Mouse (Mus musculus) kidney, postnatal 0 days (tissue): ENCODE results near the gene Dlgap1. TPM values are rescaled to one million over a fixed set of nuclear protein-coding genes. Genes with fewer than 3 reads are reported as not detected.

Experiments
- ATAC-seq: fragments of 200-750 bp; cut with Nextera tagmentation; replicated peaks from 2 replicates; pipeline ENCODE4 v1.8.0; 2017; ENCODE audit warnings: low read depth, moderate number of reproducible peaks, moderate TSS enrichment, moderate library complexity; ENCODE audit not compliant: low FRiP score
- DNase-seq: peaks from one replicate; pipeline ENCODE4 v3.0.0-alpha.2; 2016; ENCODE audit warnings: low spot score
- H3K27ac ChIP-seq: fragments of 300-500 bp; sonication (generic); 2 replicates; pipeline ENCODE4 v1.5.1; 2014; ENCODE audit warnings: mild to moderate bottlenecking
- H3K27me3 ChIP-seq: fragments of 300-500 bp; sonication (generic); 2 replicates; pipeline ENCODE4 v1.6.1; 2014; ENCODE audit warnings: low read length, mixed read lengths; ENCODE audit not compliant: insufficient read depth
- H3K36me3 ChIP-seq: fragments of 300-500 bp; sonication (generic); 2 replicates; pipeline ENCODE4 v1.6.1; 2014; ENCODE audit warnings: low read length, mixed read lengths; ENCODE audit not compliant: insufficient read depth
- H3K4me1 ChIP-seq: fragments of 300-500 bp; sonication (generic); replicated peaks from 2 replicates; pipeline ENCODE4 v1.6.1; 2014; ENCODE audit warnings: antibody characterized with exemption, low read length, mixed read lengths; ENCODE audit not compliant: insufficient read depth
- H3K4me2 ChIP-seq: fragments of 300-500 bp; sonication (generic); 2 replicates; pipeline ENCODE4 v1.6.1; 2014; ENCODE audit warnings: mild to moderate bottlenecking, low read length, moderate library complexity, mixed read lengths
- H3K4me3 ChIP-seq: fragments of 300-500 bp; sonication (generic); replicated peaks from 2 replicates; pipeline ENCODE4 v1.5.1; 2014; ENCODE audit warnings: low read depth, low read length
- H3K9ac ChIP-seq: fragments of 300-500 bp; sonication (generic); 2 replicates; pipeline ENCODE4 v1.6.1; 2014; ENCODE audit warnings: low read depth, low read length
- H3K9me3 ChIP-seq: fragments of 300-500 bp; sonication (generic); replicated peaks from 2 replicates; pipeline ENCODE4 v1.6.1; 2016; ENCODE audit warnings: low read length, inconsistent platforms, mixed read lengths
- CTCF ChIP-seq: IDR thresholded peaks from 2 replicates; pipeline ENCODE4 v1.5.1; 2016; ENCODE audit warnings: antibody characterized with exemption, low read depth, mild to moderate bottlenecking, moderate library complexity
- WGBS: fragments of 180-500 bp; shearing (Covaris S2); extraction: QIAGEN DNeasy Blood & Tissue Kit; methylation state at CpG from one replicate; pipeline ENCODE4 v1.1.7; 2014; 5-methylcytosine and 5-hydroxymethylcytosine counted together
- polyA plus RNA-seq: library from polyadenylated mRNA; unstranded; fragments of >200 nt; fragmentation: Nextera tagmentation; extraction: Ambion mirVana; gene quantifications from 2 replicates; pipeline ENCODE4 v1.2.1, GENCODE M21; 2015

Dlgap1 gene
- polyA plus RNA-seq, 1 experiment from 2014 or later = 3.6 TPM

GRCm38 (mm10) chr17:70629653-70630378 lies 660.9 kb downstream of the Dlgap1 start:
- TF ChIP-seq CTCF = no peak
- WGBS = 50% methylated on average over 6 of the region's 6 CpGs
- ATAC-seq = no peak

GRCm38 (mm10) chr17:70633181-70633944 lies 664.5 kb downstream of the Dlgap1 start:
- 29% methylated on average over 9 of the region's 9 CpGs for WGBS
- Histone ChIP-seq H3K4me1 (no peaks in the 10 kb centered on the region), H3K4me3 (no peak overlapping the region), H3K9me3 (no peaks in the 10 kb centered on the region), H3K4me2 (no peak overlapping the region), H3K27ac (no peak overlapping the region), H3K36me3 (no peaks in the 10 kb centered on the region), H3K9ac (no peak overlapping the region), H3K27me3 (no peaks in the 10 kb centered on the region)
- ATAC-seq = peak; percentile 85
- TF ChIP-seq CTCF = peak; percentile 85
- DNase-seq = peak; percentile 87

More at GRCm38 (mm10) chr17:70629653-70630378, 660.9 kb downstream of the Dlgap1 start:
- H3K36me3 ChIP-seq = no peaks in the 10 kb centered on the region
- H3K4me1 ChIP-seq = no peaks in the 10 kb centered on the region
- H3K9ac ChIP-seq = no peak overlapping the region
- peak; percentile 32 for DNase-seq
- H3K27ac ChIP-seq = no peak overlapping the region
- H3K4me2 ChIP-seq = no peak overlapping the region
- no peaks in the 10 kb centered on the region for H3K27me3 ChIP-seq
- no peak overlapping the region for H3K4me3 ChIP-seq
- H3K9me3 ChIP-seq = no peaks in the 10 kb centered on the region

- H3K27me3 ChIP-seq = no peaks in the 10 kb centered on the region
- DNase-seq = no peak
- no peaks in the 10 kb centered on the region for H3K36me3 ChIP-seq
- H3K9ac ChIP-seq = no peak overlapping the region
- H3K4me1 ChIP-seq = no peaks in the 10 kb centered on the region
- peak; percentile 24; the same call in 1 of the 2 replicates for TF ChIP-seq CTCF
- H3K9me3 ChIP-seq = no peaks in the 10 kb centered on the region
- 72% methylated on average over 1 of the region's 1 CpGs for WGBS
- no peak overlapping the region for H3K27ac ChIP-seq
- H3K4me3 ChIP-seq = no peak overlapping the region
- ATAC-seq = no peak
- no peak overlapping the region for H3K4me2 ChIP-seq
Observed at GRCm38 (mm10) chr17:70643211-70643610, 674.3 kb downstream of the Dlgap1 start.

- H3K4me1 ChIP-seq = no peaks in the 10 kb centered on the region
- H3K27ac ChIP-seq = no peak overlapping the region
- H3K9me3 ChIP-seq = no peaks in the 10 kb centered on the region; the same call in 1 of the 2 replicates
- 33% methylated on average over 4 of the region's 4 CpGs for WGBS
- ATAC-seq = no peak
- no peaks in the 10 kb centered on the region for H3K36me3 ChIP-seq
- no peak overlapping the region for H3K4me2 ChIP-seq
- no peak overlapping the region for H3K4me3 ChIP-seq
- peak; percentile 14 for DNase-seq
- no peaks in the 10 kb centered on the region for H3K27me3 ChIP-seq
- no peak for TF ChIP-seq CTCF
- no peak overlapping the region for H3K9ac ChIP-seq
Observed at GRCm38 (mm10) chr17:70646641-70647040, 677.8 kb downstream of the Dlgap1 start.

- 61% methylated on average over 3 of the region's 3 CpGs for WGBS
- no peak for TF ChIP-seq CTCF
- H3K9ac ChIP-seq = no peak overlapping the region
- DNase-seq (no peak), ATAC-seq (no peak)
- no peak overlapping the region for H3K4me2 ChIP-seq
- no peaks in the 10 kb centered on the region for H3K36me3 ChIP-seq
- H3K27me3 ChIP-seq = no peaks in the 10 kb centered on the region
- H3K4me3 ChIP-seq = no peak overlapping the region
- H3K9me3 ChIP-seq = no peaks in the 10 kb centered on the region
- H3K27ac ChIP-seq = no peak overlapping the region
- no peaks in the 10 kb centered on the region for H3K4me1 ChIP-seq
Observed at GRCm38 (mm10) chr17:70661382-70661781, 692.5 kb downstream of the Dlgap1 start.

- H3K4me1 ChIP-seq = no peaks in the 10 kb centered on the region
- no peak overlapping the region for H3K9ac ChIP-seq
- no peaks in the 10 kb centered on the region for H3K27me3 ChIP-seq
- no peak overlapping the region for H3K4me3 ChIP-seq
- H3K27ac ChIP-seq = no peak overlapping the region
- DNase-seq (no peak), ATAC-seq (no peak)
- no peak overlapping the region for H3K4me2 ChIP-seq
- WGBS = 84% methylated on average over 6 of the region's 6 CpGs
- no peaks in the 10 kb centered on the region for H3K36me3 ChIP-seq
- no peaks in the 10 kb centered on the region for H3K9me3 ChIP-seq
- no peak for TF ChIP-seq CTCF
Observed at GRCm38 (mm10) chr17:70663992-70664391, 695.1 kb downstream of the Dlgap1 start.
